Mouse (Mus musculus) C2C12 (cell line): ENCODE measurements around the gene Adamts9.

Source experiments
- CTCF ChIP-seq: IDR thresholded peaks from one replicate; pipeline ENCODE4 v1.5.1; 2011; ENCODE audit not compliant: control insufficient read depth, insufficient read depth, insufficient read length
- FOSL1 ChIP-seq: IDR thresholded peaks from one replicate; pipeline ENCODE4 v1.8.0; 2011; ENCODE audit warnings: mild to moderate bottlenecking, low read length; ENCODE audit not compliant: poor library complexity, insufficient read depth, severe bottlenecking
- MAX ChIP-seq: IDR thresholded peaks from one replicate; pipeline ENCODE4 v1.6.1; 2011; ENCODE audit warnings: mild to moderate bottlenecking, control low read depth
- MYOG ChIP-seq: IDR thresholded peaks from one replicate; pipeline ENCODE4 v1.6.1; 2011; ENCODE audit not compliant: control insufficient read depth, insufficient read length; ENCODE audit errors: extremely low read depth
- USF1 ChIP-seq: IDR thresholded peaks from one replicate; pipeline ENCODE4 v1.6.1; 2011; ENCODE audit warnings: low read depth, mild to moderate bottlenecking, control low read depth, moderate library complexity

- TF ChIP-seq FOSL1 (no peak), CTCF (no peak), MYOG (no peak), MAX (no peak), USF1 (no peak)
Measured at GRCm38 (mm10) chr6:92878771-92879170, 64.5 kb downstream of the Adamts9 start.
